Mouse (Mus musculus) testis, adult 2 months (tissue): ENCODE measurements around the gene Gm20388. TPM values are rescaled to one million over a fixed set of nuclear protein-coding genes. Genes with fewer than 3 reads are reported as not detected.

Experiments
- H3K27ac ChIP-seq: fragments of 200-500 bp; 2 replicates; pipeline ENCODE4 v1.5.1; 2012; ENCODE audit warnings: low read depth, low read length; ENCODE audit not compliant: control insufficient read depth, insufficient read depth
- H3K27me3 ChIP-seq: fragments of 200-500 bp; 2 replicates; pipeline ENCODE4 v1.6.1; 2012; ENCODE audit warnings: mild to moderate bottlenecking, low read length, moderate library complexity; ENCODE audit not compliant: control insufficient read depth, insufficient read depth
- H3K36me3 ChIP-seq: fragments of 200-500 bp; 2 replicates; pipeline ENCODE4 v1.6.1; 2012; ENCODE audit warnings: mild to moderate bottlenecking, low read length; ENCODE audit not compliant: control insufficient read depth, insufficient read depth
- H3K4me1 ChIP-seq: fragments of 200-500 bp; 2 replicates; pipeline ENCODE4 v1.6.1; 2012; ENCODE audit warnings: low read length; ENCODE audit not compliant: control insufficient read depth, insufficient read depth
- H3K4me3 ChIP-seq: fragments of 200-500 bp; 2 replicates; pipeline ENCODE4 v1.5.1; 2012; ENCODE audit warnings: low read depth, mild to moderate bottlenecking, low read length, moderate library complexity, mixed read lengths; ENCODE audit not compliant: control insufficient read depth
- CTCF ChIP-seq: fragments of 200-500 bp; IDR thresholded peaks from 2 replicates; pipeline ENCODE4 v1.5.1; 2012; ENCODE audit warnings: low read depth, mild to moderate bottlenecking, inconsistent platforms, low read length, moderate library complexity; ENCODE audit not compliant: control insufficient read depth, insufficient read depth, insufficient replicate concordance
- POLR2A ChIP-seq: fragments of 200-500 bp; IDR thresholded peaks from 2 replicates; pipeline ENCODE4 v1.6.1; 2012; ENCODE audit warnings: low read depth, mild to moderate bottlenecking, inconsistent platforms, low read length, moderate library complexity; ENCODE audit not compliant: control insufficient read depth
- polyA plus RNA-seq: library from polyadenylated mRNA; depleted of rRNA; stranded (reverse); fragments of >200 nt; gene quantifications from 2 replicates; pipeline ENCODE4 v1.2.3, GENCODE M21; 2012

The Gm20388 gene
- polyA plus RNA-seq, 1 experiment = 5.6 TPM

DNA sequence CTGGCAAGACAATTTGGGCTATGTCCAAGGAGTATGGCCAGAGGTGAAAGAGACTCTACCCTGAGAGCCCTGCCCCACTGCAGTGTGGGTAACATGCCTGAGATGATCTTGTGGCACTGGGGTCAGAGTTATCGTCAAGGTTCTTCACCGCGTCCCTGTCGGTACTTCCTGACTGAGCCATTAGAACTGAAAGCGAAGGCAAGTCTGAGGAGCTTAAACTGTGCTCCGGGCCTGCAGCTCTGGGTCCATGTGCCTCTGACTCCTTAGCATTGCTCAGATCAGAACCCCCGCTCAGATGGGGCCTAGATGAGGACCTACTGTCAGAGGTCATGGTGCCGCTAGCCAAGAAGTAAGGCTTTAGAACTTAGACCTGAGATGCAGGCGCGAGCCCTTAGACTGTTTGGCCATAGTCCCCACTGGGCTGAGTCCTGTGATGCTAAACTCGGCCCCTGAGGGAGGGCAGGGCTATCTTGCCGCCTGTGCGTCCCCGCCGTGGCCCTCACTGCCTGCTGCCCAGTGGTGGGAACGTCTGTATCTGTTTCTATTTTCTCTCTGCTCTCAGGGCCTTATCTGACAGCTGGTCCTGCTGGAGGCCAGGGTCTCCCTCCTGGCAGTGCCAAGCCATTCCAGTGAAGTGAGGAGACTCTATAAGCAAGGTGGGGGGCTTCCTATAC lies 2389.1 kb downstream of the Gm20388 start:
- no peak for TF ChIP-seq POLR2A
- TF ChIP-seq CTCF = no peak
- Histone ChIP-seq H3K36me3 (no peaks in the 10 kb centered on the region), H3K27me3 (no peaks in the 10 kb centered on the region), H3K27ac (no peak overlapping the region), H3K4me3 (no peak overlapping the region), H3K4me1 (no peaks in the 10 kb centered on the region; the same call in 1 of the 2 replicates)

DNA sequence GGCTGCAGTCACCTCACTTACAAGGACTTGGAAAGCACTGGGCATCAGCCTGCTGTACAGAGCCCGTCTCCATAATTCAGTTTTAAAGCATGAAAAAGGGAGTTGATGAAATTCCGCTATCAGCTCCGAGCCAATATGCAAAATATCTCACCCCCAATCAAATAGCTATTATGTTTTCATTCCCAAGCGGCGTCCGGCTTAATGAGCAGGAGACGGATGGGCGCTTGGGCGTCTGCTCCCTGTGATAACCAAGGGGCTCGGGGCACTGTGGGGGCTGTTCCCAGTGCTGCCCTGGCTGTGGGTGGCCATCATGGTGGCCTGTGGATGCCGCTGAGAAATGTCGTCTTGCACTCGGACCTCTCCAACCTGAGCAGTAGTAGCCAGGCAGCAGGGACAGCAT lies 2390.4 kb downstream of the Gm20388 start:
- H3K27me3 ChIP-seq = no peaks in the 10 kb centered on the region
- no peak overlapping the region for H3K27ac ChIP-seq
- no peaks in the 10 kb centered on the region; the same call in 1 of the 2 replicates for H3K4me1 ChIP-seq
- H3K4me3 ChIP-seq = no peak overlapping the region
- H3K36me3 ChIP-seq = no peaks in the 10 kb centered on the region
- TF ChIP-seq CTCF (no peak), POLR2A (no peak)

DNA sequence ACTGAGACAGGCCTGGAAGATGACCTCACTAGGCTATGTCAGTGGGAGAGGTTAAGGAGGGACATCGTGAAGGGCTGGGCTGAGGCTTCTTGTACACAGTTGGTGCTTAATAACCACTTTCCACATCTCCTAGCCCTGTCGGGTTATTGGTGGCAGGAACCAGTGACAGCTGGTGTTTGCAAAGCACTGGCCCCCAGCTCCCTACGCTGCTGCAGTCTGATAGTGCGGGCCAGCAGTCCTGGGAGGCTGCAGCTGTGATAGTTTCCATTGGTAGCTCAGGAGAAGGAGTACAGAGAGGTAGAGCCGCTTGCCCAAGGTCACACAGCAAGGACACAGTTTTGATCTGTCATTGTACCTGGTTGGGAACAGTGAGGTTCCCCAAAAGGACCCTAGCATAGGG lies 2391.2 kb downstream of the Gm20388 start:
- Histone ChIP-seq H3K27ac (no peak overlapping the region), H3K27me3 (no peaks in the 10 kb centered on the region), H3K36me3 (no peaks in the 10 kb centered on the region), H3K4me3 (no peak overlapping the region), H3K4me1 (no peaks in the 10 kb centered on the region; the same call in 1 of the 2 replicates)
- TF ChIP-seq CTCF = no peak
- TF ChIP-seq POLR2A = no peak

DNA sequence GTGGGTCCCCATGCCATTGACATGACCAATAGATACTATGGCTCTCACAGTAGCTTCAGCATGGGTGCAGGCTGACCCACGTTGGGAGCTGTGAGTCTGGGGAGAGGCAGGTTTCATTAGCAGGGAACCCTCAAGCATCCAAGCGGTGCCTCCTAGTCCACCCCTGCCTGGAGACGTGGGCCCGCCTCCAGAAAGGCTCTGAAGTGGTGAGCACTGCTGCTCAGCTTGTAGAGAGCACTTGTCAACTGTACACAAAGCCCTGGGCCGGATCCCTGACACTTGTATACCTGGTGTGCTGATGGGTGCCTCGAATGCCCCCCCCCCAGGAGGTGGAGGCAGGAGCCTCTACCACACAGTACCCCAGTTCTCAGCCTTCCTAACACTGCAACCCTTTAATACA lies 2392.8 kb downstream of the Gm20388 start:
- no peak for TF ChIP-seq POLR2A
- TF ChIP-seq CTCF = no peak
- Histone ChIP-seq H3K4me1 (no peaks in the 10 kb centered on the region; the same call in 1 of the 2 replicates), H3K27ac (no peak overlapping the region), H3K27me3 (no peaks in the 10 kb centered on the region), H3K36me3 (no peaks in the 10 kb centered on the region), H3K4me3 (no peak overlapping the region)

DNA sequence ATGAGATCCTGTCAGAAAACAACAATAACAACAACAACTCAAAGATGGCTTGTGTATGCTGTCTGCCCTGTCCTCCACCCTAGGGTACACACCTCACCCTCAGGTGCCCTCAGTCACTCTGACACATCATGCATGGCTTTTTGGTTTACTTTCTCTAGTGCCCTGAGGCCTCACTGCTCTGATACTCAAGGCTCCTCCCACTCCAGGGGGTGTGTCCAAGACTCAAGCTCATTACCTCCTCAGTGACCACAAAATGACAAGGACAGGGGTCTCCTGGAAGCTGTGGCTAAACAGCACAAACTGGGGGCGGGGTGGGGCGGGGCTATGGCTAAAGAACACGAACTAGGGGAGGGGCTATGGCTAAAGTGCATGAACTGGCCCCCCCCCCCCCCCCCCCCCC lies 2393.4 kb downstream of the Gm20388 start:
- H3K4me1 ChIP-seq = no peaks in the 10 kb centered on the region; the same call in 1 of the 2 replicates
- no peaks in the 10 kb centered on the region for H3K27me3 ChIP-seq
- H3K4me3 ChIP-seq = no peak overlapping the region
- TF ChIP-seq CTCF (no peak), POLR2A (no peak)
- no peak overlapping the region for H3K27ac ChIP-seq
- H3K36me3 ChIP-seq = no peaks in the 10 kb centered on the region

DNA sequence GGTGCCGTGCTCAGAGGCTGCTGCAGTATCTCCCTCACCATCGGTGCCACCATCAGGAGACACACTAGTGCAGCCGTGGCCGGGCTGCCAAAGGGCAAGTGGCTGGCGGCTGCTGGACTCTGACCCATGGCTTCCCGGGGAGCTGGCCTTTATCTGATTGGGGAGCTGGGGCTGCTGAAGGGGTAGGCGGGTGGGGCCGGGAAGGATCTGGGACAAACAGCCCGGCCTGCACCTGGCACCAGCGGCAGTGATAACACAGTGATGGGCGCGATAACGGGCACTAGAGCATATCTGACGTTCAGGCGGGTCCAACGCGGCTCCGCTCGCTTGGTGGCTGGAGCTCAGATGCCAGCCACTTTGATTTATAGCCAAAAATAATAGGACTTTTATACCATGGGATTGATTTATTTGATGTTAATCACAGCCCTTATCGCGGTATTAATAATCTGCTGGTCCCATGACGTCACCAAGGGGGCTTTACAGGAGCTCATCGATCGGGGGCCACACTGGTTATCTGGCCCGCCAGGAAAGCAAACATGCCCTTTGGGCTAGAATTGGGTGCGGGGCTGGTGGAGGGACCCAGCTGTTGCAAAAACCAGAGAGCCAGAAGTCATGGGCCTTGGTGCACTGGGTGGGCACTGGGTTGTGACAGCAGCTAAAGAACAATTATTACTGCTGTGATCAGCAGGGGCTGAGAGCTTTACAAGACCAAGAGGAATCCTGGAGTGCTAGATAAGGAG lies 2396.2 kb downstream of the Gm20388 start:
- Histone ChIP-seq H3K27me3 (no peaks in the 10 kb centered on the region), H3K36me3 (no peaks in the 10 kb centered on the region), H3K4me3 (no peak overlapping the region), H3K4me1 (no peaks in the 10 kb centered on the region), H3K27ac (no peak overlapping the region)
- TF ChIP-seq CTCF (no peak), POLR2A (no peak)

DNA sequence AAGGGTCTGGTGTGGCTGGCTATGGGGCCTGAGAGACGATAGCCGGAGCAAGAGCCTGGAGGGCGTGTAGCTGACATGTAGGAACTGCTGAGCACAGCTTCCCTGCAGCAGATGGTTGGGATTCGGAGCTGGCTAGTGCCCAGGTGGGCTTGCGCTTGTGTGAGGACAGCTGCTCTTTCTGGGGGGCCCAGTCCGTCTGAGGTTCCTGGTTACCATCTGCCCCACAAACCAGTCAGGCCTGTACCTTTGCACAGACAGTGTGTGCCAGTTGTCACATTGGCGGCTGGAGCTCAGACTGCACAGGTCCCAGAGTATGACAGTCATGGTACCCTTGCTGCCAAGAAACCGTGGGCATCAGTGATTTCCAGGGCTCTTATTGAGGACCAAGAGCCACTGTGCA lies 2397.2 kb downstream of the Gm20388 start:
- TF ChIP-seq POLR2A = no peak
- TF ChIP-seq CTCF = no peak
- no peaks in the 10 kb centered on the region for H3K27me3 ChIP-seq
- no peaks in the 10 kb centered on the region for H3K4me1 ChIP-seq
- no peak overlapping the region for H3K4me3 ChIP-seq
- no peaks in the 10 kb centered on the region for H3K36me3 ChIP-seq
- no peak overlapping the region for H3K27ac ChIP-seq
